Mouse (Mus musculus) MN1 (cell line): ENCODE results near the gene Tlk1.

Experiments used
- DNase-seq: peaks from one replicate; pipeline ENCODE4 v3.0.0-alpha.2; 2016; ENCODE audit warnings: low spot score

The Tlk1 gene

DNA sequence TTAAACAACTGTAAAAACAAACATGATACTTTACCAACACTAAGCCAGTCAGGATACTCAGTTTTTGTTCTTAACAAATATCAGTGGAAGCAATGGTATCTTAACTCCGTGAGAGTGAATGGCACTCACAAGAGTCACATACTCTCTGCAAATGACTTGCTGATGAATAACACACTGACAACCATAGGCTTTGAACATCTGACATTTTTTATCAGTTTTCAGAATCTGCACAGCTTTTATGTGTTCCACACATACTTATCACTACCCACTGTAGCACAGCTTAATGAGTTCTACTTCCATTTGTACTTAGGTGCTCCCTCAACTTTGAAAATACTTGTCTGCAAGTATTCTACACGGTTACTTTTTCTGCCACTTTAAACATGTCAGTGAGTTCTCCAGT, 35.3 kb downstream of the Tlk1 start:
- DNase-seq: no peak

DNA sequence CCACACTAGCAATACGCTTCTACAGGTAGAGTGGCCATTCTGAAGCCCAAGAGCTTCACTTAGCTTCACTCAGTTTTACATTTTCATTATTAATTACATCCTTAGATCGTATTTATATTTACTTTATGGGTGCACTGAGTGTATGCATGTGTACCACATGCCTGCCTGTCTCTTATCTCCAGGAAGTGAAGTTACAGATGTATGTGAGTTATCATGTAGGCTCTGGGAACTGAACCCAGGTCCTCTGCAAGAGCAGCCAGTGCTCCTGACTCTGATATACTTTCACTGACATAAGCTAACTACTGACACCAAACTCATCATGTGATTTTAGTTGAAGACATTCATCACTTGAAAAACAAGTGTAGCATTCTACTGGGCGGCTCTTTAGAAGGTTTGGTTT, 36.2 kb downstream of the Tlk1 start:
- DNase-seq: no peak

DNA sequence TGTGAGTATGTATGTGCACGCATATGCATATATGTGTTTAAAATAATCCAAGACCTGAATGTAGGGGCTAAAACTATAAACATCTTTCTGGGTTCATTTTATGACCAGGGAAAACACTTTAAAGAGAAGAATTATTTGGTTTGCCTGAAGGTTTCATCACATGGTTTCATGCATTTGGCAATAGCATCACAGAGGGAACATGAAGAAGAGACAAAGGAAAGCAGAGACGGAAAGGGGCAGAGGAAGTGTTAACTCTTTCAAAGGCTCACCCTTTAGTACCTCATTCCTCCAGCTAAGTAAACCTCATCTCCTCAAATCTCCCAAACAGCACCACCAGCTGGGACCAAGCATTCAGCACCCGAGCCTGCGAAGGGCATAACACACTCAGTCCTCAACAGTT, 41.1 kb downstream of the Tlk1 start:
- no peak for DNase-seq

DNA sequence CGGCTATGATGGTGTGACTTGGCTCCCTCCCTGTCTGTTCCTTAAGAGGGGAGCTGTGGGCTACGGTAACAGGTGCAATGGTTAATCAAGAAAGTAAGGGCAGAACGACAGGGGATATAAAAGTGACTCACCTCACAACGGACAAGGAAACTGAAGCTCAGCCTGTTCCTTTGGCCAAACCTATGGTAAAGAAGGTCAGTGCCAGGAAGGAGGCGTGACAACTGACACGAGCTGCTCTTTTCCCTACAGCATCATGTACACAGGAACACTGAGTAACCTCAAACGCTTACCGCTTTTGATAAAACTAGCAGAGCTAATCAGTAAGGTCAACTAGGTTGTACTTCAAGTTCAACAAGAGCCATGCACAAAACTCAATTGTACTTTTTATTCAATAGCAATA, 42.0 kb downstream of the Tlk1 start:
- DNase-seq: no peak

DNA sequence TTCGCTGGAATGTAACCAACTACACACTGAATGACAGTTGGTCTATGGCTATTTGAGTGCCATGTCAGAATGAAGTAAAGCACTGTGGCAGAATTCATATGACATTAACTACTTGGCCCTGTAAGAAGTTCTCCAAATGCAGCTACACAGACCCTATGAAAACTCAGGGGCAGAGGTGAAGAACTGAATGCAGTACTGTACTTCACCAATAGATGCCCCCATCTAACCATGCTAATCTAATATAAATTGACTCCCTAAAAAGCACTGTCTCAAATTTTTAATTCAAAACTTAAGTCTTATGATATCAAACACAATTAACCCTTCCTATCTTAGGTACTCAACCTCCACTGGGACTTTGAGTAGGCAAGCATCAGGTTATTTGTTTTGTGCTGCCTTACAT, 45.9 kb downstream of the Tlk1 start:
- DNase-seq: peak; percentile 22

DNA sequence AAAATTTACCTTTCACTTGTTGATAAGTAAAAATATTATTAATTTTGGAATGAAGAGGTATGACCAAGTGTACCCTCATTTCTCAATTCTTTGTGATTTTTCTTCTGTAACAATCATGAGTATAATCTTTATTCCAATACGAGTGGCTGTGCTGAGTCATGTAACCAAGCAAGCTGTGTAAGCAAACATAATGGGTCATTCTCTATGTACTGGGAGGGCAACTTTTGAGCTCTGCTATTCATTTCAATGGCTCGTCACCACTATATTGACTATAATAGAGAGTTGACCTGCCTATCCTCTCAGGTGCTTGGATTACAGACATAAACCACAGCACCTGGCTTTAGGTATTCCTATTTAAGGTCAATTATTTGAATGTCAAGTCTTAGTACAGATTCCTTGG, 48.8 kb downstream of the Tlk1 start:
- no peak for DNase-seq

DNA sequence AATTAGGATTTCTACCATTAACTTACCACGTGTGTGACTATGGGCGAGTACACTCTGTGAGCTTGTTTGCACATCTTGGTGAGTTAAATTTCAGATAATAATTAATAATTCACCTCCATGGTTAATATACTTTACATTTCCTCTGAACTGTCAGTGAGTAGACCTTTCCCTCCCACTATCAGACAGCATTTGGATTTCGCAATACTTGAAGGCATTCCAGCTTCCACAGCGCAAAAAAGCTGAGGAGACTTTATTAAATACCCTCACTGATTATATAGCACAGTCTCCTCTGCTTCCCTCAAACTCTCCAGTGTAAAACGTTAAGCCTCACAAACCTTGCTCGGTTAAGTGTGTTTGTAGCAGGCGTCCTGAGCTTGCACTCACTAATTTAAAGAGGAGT, 60.8 kb downstream of the Tlk1 start:
- no peak for DNase-seq

DNA sequence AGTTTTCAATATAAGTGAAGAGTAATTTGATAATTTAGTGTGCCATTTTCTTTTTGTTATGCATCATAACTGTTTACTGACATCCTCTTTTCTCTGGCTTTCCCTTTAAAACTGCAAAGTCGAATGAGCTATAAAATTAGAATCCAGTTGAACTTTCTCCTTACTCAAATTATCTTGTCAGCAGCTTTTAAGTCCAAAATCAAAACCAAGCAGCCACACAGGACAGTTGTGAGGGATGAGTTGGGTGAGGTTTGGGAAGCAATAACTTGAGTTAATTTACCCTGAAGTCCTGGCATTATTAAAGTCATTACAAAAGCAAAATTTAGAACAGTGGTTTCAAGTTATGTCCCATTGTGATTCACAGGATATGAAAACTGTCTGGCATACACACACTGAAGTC, 62.8 kb downstream of the Tlk1 start:
- no peak for DNase-seq

DNA sequence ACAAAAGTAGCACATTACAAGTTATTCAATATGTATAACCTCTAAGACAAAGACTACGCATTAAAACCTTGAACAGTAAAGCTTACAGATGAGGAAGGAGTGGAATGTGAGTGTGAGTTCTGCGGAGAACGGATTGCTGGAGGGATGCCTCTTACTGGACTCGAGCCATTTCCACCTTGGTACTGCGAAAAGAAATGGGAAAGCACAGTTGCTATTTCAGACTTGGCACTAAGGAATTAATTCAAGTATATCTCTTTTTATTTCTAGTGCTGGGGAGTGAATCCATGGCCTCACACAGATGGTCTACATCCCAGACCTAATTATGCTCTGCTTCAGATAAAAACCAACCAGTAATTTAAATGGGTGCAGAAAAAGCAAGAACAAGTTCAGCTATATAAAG, 73.4 kb downstream of the Tlk1 start:
- DNase-seq: no peak

DNA sequence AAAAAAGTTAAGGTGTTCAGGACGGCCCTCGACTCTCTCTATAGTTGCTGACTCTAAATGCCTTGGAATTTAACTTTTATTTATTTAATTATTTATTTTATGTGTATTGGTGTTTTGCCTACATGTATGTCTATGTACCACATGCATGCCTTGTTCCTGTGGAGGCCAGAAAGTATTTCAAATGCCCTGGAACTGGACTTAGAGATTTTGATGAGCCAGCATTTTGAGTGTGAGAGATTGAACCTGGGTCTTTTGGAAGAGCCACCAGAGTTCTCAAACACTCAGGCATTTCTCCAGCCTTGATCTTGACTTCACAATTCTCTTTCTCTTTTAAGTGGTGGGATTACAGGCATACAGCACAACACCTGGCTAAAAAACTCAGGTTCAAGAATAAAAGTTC, 73.9 kb downstream of the Tlk1 start:
- DNase-seq: no peak

DNA sequence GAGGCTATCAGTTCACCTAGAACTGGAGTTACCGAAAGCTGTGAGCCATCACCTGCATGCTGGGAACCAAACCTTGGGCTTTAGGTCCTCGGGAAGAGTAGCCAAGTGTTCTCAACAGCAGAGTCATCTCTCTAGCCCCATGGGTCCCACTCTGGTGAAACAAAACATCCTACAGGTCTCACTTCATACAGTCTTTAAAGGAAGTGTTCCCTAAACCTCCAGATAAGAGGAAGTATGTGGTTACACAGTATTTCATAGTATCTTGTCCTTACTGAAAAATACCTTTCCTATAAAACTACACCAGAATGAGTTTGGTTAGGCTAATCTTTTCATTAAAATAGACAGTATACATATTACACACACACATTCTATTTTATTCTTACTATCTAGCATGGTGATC, 82.9 kb downstream of the Tlk1 start:
- DNase-seq: no peak

DNA sequence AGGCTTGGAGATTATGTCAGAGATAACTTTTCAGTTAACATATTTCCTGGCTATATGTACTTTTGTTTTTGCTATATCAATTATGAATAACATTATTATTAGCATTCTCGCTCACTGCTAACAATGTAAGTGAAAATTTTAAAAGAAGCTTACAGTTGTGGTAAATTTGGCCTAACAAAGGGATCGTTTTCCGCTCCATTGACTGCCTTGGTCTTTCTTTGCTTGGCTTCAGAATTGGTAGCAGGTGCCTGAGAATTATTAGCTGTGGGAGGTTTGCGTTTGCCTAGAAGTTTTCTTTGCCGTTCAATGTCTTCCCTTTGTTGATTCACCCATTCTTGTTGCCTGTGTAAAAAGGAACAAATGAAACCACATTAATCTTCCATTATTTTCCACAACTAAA, 83.6 kb downstream of the Tlk1 start:
- DNase-seq: no peak

DNA sequence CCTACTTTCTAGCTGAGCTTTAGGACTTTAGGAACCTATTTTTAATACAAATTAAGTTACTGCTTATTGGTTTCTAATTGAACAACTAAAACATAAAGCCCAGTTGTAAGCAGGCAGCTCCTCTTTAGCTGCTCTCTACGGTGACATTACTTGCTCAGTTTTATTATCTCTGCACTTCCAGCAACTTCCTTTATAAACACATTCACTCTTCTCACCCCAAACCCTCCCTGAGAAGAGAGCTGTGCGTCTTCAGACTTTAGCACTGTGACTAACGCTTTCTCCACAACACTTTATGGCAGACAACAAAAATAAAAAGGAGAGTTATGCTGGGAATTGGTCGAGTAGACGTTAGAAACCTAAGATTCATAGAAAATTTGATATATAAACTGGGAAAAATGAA, 89.5 kb downstream of the Tlk1 start:
- DNase-seq: no peak

DNA sequence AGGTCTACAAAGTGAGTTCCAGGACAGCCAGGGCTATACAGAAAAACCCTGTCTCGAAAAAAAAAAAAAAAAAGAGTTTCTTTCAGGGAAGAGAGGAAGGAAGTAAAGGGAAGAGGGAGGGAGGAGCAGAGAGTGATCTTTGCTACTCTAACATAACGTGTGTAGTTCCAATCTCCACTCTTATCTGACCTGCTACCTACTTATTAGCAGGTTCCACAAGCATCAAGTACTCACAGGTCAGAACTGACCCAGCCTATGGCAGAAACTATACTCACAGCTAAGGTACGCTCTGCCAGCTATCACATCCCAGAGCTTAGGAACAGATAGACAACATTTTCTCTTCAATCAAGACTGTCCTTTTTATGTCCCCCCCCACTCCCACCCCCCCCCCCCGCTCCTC, 90.0 kb downstream of the Tlk1 start:
- no peak for DNase-seq

DNA sequence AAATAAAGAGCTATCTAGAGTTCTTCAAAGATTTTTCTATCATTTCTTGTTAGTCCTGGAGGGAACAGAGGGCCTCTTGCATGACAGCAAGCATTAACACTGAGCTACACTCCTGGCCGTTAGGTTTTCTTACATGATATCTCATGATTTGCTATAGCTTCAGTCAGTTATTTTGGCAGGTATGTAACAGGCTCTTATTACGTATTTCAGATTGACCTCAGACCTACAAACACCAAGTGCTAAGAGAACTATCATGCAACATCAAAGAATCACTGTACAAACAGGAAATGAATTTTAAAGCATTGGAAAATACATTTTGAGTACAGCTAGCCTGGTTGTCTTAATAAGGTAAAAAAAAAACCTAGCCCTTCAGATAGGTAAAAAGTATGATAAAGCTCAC, 98.4 kb downstream of the Tlk1 start:
- no peak for DNase-seq

DNA sequence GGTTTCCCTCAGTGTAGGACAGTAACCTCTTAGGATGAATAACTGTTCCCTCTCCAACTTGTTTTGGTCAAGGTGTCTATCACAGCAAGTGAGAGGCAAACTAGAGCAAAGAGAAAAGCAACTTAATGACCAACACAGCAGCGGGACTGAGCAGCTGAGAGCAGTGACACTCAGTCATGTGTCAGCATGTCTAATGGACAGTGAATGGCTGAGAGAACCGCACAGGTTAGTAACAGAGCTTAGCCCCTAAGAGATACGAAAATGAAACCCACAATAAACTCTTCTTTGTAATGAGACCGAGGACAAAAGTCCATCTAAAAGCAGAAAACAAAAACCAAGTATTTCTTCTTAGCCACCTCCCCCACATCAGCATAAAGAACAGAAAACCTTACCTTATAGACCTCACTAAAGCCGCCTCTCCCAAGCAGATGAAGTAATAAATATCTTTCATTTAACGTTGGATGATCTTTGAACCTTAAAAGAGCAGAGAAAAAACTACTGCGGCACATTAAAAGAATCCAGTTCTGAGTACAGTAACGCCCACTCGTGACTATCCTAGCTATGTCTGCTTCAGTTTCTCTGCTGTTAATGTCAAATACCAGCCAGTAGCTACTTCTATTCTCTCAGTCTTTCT, 101.8 kb downstream of the Tlk1 start:
- no peak for DNase-seq

DNA sequence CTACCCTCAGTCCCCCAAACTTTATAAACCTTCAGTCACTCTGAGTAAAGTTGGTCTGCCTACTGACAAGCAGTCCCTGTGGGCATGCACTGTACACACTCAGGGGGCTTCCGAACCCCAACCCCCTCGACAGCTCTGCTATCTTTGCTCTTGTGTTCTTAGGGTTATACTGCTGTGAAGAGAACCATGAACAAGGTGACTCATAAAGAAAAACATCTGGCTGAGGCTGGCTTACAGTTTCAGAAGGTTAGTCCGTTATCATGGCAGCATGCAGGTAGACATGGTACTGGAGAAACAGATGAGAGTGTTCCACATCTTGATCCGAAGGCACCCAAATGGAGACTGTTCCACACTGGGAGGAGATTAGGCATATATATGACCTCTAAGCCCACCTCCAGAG, 114.7 kb downstream of the Tlk1 start:
- no peak for DNase-seq

DNA sequence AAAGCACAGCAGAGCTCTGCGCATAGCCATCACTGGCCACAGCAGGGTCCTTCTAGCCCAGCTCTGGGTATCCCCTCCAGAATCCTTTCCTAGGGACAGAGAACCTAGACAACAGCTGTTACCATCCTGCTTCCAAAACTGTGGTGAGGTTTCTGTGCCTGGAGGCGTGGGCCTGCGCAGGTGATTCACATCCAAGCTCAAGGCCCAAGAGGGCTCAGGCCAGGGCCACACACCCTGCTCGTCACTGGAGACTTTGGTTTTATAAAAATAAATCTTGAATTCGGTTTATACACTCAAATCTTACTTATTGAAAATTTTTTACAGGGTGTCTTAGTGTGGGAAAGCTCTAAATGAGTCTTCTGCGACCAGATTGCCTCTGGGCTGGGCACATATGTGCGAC, 115.3 kb downstream of the Tlk1 start:
- DNase-seq: no peak

DNA sequence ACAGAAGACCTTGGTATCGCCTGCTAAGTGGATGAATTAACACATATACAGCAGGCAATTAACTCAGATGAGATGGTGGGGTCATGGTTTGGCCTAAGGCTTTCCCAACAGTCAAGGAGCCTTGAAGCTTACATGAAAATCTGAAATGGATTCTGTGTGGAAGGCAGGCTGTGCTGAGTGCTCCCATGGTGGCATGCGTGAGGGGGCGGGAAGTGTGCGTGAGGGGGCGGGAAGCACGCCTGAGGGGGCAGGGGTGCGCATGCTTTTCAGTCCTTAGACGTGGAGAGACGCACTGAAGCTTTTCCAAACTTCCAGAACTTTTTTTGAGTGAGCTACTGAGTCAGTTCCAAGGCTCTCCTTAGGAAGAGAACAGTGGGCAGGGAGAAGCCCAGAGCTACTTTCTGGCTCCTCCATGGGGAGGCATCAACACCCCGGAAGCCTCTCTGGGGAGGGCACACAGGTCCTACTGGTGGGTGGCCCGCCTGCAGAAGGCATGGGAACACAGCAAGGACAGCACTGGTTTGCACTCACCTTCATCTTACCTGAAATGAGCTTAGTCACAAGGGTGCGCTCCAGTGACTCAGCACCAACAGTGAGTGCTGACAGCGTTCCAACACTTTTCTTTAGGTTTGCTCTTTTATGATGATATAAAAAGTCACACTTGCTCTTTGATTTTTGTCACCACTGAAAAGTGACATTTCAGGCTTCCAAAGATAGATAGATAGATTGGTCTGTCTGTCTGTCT, 116.4 kb downstream of the Tlk1 start:
- no peak for DNase-seq

DNA sequence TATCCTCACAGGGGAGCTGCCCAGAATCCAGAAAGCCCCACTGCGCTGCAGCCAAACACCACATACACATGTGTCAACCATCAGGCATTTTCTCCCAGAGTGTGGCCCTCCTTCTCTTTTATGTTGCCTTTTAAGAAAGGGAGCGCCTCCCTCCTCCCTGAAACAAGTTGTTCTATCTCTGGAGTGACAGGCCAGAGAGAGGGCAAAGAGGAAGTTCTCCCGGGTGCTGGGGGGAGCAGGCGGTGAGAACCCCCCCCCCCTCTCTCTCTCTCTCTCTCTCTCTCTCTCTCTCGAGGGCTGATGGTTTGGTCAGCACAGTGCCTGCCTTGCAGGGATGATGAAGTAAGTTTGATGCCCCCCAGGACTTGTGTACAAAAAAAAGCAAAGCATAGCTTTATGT, 123.1 kb downstream of the Tlk1 start:
- DNase-seq: no peak

DNA sequence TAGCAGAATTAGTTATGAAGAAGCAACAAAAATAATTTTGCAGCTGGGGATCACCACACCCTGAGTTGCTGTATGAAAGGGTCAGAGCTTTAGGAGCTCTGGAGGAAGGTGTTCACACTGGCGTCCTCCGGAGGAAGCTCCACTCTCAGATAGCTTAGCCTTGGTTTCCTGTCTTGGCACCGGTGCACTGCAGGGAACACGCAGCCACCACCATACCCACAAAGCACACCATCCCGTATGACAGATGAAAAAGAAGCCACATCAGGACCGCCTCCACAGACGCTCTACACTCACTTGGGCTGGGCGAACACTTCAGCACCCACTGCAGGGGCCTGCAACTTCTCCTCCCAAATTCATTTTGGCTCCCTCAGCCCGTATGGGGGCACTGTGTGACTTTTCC, 124.0 kb downstream of the Tlk1 start:
- DNase-seq: no peak

DNA sequence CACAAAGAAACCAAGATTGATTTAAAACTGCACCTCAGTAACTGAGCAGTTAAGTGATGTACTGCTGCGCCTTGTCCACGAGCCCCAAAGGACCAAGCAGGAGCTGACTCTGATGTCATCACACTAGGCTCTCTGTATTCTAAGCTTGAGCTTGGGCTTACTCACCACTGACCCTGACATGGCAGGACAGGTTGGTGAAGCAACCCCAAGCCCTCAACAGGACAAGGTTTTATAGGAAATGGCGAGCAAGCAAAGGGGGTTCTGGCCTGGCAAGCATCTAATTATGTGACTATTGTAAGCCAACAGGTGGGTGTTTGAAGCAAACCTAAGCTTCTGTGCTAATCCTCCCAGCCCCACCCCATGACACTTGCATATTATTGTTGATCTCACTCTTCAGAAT, 124.7 kb downstream of the Tlk1 start:
- DNase-seq: no peak

DNA sequence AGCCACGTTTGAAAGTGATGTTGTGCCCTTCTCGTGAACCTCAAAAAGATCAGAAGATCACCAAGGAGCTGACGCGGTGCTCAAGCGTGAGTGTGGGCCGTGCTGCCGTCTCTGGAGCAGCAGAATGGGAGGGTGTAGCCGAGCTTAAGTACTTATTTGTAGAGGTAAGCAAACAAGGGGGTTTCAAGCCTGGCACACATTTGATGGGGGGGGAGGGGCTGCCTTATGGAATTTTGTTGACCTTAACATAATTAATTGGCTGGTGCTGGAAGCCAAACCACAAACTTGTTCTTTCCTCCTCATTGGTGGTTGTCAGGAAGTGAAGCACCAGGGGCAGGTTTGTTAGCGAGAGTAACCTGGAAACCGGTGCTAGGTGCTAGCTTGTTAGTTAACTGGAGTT, 129.8 kb downstream of the Tlk1 start:
- no peak for DNase-seq

DNA sequence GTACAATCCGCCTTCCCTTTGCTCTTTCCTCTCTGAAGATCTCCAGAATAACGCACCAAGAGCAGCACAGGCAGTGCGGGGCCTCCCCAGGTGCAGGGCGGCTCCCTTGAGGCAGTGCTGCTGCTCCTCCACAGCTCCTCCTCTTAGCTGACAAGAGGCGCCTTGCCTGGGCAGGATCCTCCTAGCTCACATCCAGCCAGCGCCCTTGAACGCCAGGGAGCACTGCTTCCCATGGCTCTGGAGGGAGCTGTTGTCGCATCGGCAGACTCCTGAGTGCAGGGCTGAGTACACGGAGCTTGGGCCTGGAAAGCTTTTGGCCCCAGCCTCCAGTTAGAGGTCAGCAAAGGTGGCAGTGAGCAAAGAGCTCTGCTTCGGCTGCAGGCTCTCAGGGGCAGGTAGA, 135.3 kb downstream of the Tlk1 start:
- DNase-seq: no peak
